Mouse (Mus musculus) forebrain, embryonic 13.5 days (tissue): Measurements from ENCODE around the gene Gm3629. TPM values are rescaled to one million over a fixed set of nuclear protein-coding genes. Genes with fewer than 3 reads are reported as not detected.
A peak's percentile ranks its signal among the peaks of the same experiment; 100 is the strongest.
"Not testable (repeated sequence)": the region's sequence is repeated elsewhere in the genome, so short reads cannot be mapped to it uniquely, and the experiment has no call there.

Source experiments
- ATAC-seq: fragments of 200-750 bp; cut with Nextera tagmentation; 2 replicates; pipeline ENCODE4 v1.8.0; 2017
- H3K27ac ChIP-seq: fragments of 300-500 bp; sonication (generic); 2 replicates; pipeline ENCODE4 v1.5.1; 2015; ENCODE audit warnings: inconsistent platforms, mild to moderate bottlenecking, moderate library complexity
- H3K27me3 ChIP-seq: fragments of 300-500 bp; sonication (generic); 2 replicates; pipeline ENCODE4 v1.6.1; 2015; ENCODE audit warnings: mild to moderate bottlenecking, inconsistent platforms
- H3K36me3 ChIP-seq: fragments of 300-500 bp; sonication (generic); 2 replicates; pipeline ENCODE4 v1.6.1; 2015; ENCODE audit warnings: mild to moderate bottlenecking, inconsistent platforms; ENCODE audit not compliant: poor library complexity, severe bottlenecking
- H3K4me1 ChIP-seq: fragments of 300-500 bp; sonication (generic); 2 replicates; pipeline ENCODE4 v1.6.1; 2015; ENCODE audit warnings: inconsistent platforms
- H3K4me2 ChIP-seq: fragments of 300-500 bp; sonication (generic); 2 replicates; pipeline ENCODE4 v1.6.1; 2015; ENCODE audit warnings: inconsistent platforms, mild to moderate bottlenecking, moderate library complexity
- H3K4me3 ChIP-seq: fragments of 300-500 bp; sonication (generic); 2 replicates; pipeline ENCODE4 v1.5.1; 2015; ENCODE audit warnings: mild to moderate bottlenecking, inconsistent platforms
- H3K9ac ChIP-seq: fragments of 300-500 bp; sonication (generic); 2 replicates; pipeline ENCODE4 v1.6.1; 2015; ENCODE audit warnings: mild to moderate bottlenecking, inconsistent platforms
- H3K9me3 ChIP-seq: fragments of 300-500 bp; sonication (generic); replicated peaks from 2 replicates; pipeline ENCODE4 v1.6.1; 2016; ENCODE audit warnings: inconsistent platforms
- WGBS: fragments of 180-500 bp; shearing (Covaris S2); methylation state at CpG from one replicate; pipeline ENCODE4 v1.1.7; 2015; 5-methylcytosine and 5-hydroxymethylcytosine counted together
- polyA plus RNA-seq: library from polyadenylated mRNA; unstranded; fragments of >200 nt; fragmentation: Nextera tagmentation; extraction: Ambion mirVana; gene quantifications from 2 replicates; pipeline ENCODE4 v1.2.1, GENCODE M21; 2015

Gene Gm3629
- polyA plus RNA-seq = 0.36 TPM in 1 of 2 replicates, not detected in the other

- not testable (repeated sequence) for H3K36me3 ChIP-seq, H3K9me3 ChIP-seq, H3K27ac ChIP-seq, H3K4me1 ChIP-seq, H3K4me2 ChIP-seq, H3K9ac ChIP-seq, H3K27me3 ChIP-seq, H3K4me3 ChIP-seq, ATAC-seq
- 40% methylated on average over 1 of the region's 2 CpGs for WGBS
Measured at GRCm38 (mm10) chr14:6590513-6590912, at the start of gene Gm3629. Gm3629 (minus strand) TSS chr14:6590613.

- not testable (repeated sequence) for H3K9ac ChIP-seq, H3K4me3 ChIP-seq, H3K27ac ChIP-seq, H3K9me3 ChIP-seq, H3K36me3 ChIP-seq, H3K4me2 ChIP-seq, H3K27me3 ChIP-seq, ATAC-seq, H3K4me1 ChIP-seq
- 90% methylated on average over 2 of the region's 2 CpGs for WGBS
Measured at GRCm38 (mm10) chr14:6622318-6622717, 31.9 kb upstream of the Gm3629 start, which contains the start of gene Gm3460. Gm3460 (minus strand) TSS chr14:6622418.

GRCm38 (mm10) chr14:6606436-6606835 is 16.0 kb upstream of the Gm3629 start:
- not testable (repeated sequence) for ATAC-seq, H3K27ac ChIP-seq, H3K27me3 ChIP-seq, H3K9ac ChIP-seq, H3K4me1 ChIP-seq, H3K36me3 ChIP-seq, H3K9me3 ChIP-seq, H3K4me2 ChIP-seq, H3K4me3 ChIP-seq
- no CpG with 5 or more reads among the region's 1 CpGs for WGBS

- H3K4me3 ChIP-seq = peak overlapping the region; percentile 41
- 4% methylated on average over 9 of the region's 20 CpGs for WGBS
- H3K9ac ChIP-seq = peak overlapping the region; percentile 59
- H3K36me3 ChIP-seq, H3K27ac ChIP-seq, H3K27me3 ChIP-seq, ATAC-seq, H3K9me3 ChIP-seq, H3K4me1 ChIP-seq: not testable (repeated sequence)
- peak overlapping the region; percentile 72 for H3K4me2 ChIP-seq
Measured at GRCm38 (mm10) chr14:6605004-6605403, 14.6 kb upstream of the Gm3629 start.

GRCm38 (mm10) chr14:6604551-6604950 is 14.1 kb upstream of the Gm3629 start:
- H3K36me3 ChIP-seq, H3K27me3 ChIP-seq, H3K27ac ChIP-seq, H3K9me3 ChIP-seq, H3K4me1 ChIP-seq, ATAC-seq: not testable (repeated sequence)
- Histone ChIP-seq H3K4me3 (peak overlapping the region; percentile 41), H3K9ac (peak overlapping the region; percentile 59), H3K4me2 (peak overlapping the region; percentile 72)
- 8% methylated on average over 17 of the region's 20 CpGs for WGBS

GRCm38 (mm10) chr14:6537190-6537589 is 53.2 kb downstream of the Gm3629 start, which contains the start of gene Gm8356:
Gm8356 (minus strand) TSS chr14:6537290.
- not testable (repeated sequence) for H3K4me1 ChIP-seq, H3K27ac ChIP-seq, ATAC-seq, H3K4me2 ChIP-seq, H3K27me3 ChIP-seq, H3K9ac ChIP-seq, H3K36me3 ChIP-seq, H3K4me3 ChIP-seq, H3K9me3 ChIP-seq
- 53% methylated on average over 1 of the region's 2 CpGs for WGBS

Other genes starting within 250 kb of the Gm3629 start
- not detected in 2 replicates for gene Gm3618, start 246.9 kb downstream of the Gm3629 start, polyA plus RNA-seq
- gene Gm16440, start 200.3 kb downstream of the Gm3629 start, polyA plus RNA-seq = not detected in 2 replicates
- gene Gm3591, start 178.1 kb downstream of the Gm3629 start, polyA plus RNA-seq = 1.9 and 2.6 TPM in 2 replicates
- not detected in 2 replicates for gene Gm3594, start 146.0 kb downstream of the Gm3629 start, polyA plus RNA-seq
- not detected in 2 replicates for gene Gm8356, start 53.3 kb downstream of the Gm3629 start, polyA plus RNA-seq
- not detected in 2 replicates for gene Gm3460, start 31.8 kb upstream of the Gm3629 start, polyA plus RNA-seq
- gene Gm10251, start 93.6 kb upstream of the Gm3629 start, polyA plus RNA-seq = not detected in 2 replicates
- not detected in 2 replicates for gene Gm8050, start 129.6 kb upstream of the Gm3629 start, polyA plus RNA-seq
- gene Gm3636, start 151.7 kb upstream of the Gm3629 start, polyA plus RNA-seq = 9.1 and 9.5 TPM in 2 replicates
- gene Gm8362, start 183.8 kb upstream of the Gm3629 start, polyA plus RNA-seq = not detected in 2 replicates
- gene Gm3642, start 249.7 kb upstream of the Gm3629 start, polyA plus RNA-seq = not detected in 2 replicates